Mouse (Mus musculus) left cerebral cortex, adult 11 months (tissue): ENCODE results near the gene Exoc6b.
A peak's percentile ranks its signal among the peaks of the same experiment; 100 is the strongest.
"Not testable (repeated sequence)": the region's sequence is repeated elsewhere in the genome, so short reads cannot be mapped to it uniquely, and the experiment has no call there.

Source experiments
- DNase-seq: peaks from one replicate; pipeline ENCODE4 v3.0.0; 2022; ENCODE audit warnings: low spot score

Gene Exoc6b

GRCm38 (mm10) chr6:85069023-85069985, at the start of gene Exoc6b:
TSS of gene Exoc6b (minus strand) at chr6:85069513.
- DNase-seq, result peak; percentile 81

GRCm38 (mm10) chr6:85117545-85118511, 48.5 kb upstream of the Exoc6b start:
- DNase-seq, result peak; percentile 39

- no peak for DNase-seq
Observed at GRCm38 (mm10) chr6:85105033-85105615, 35.8 kb upstream of the Exoc6b start.

GRCm38 (mm10) chr6:85103321-85103720, 34.0 kb upstream of the Exoc6b start:
- DNase-seq, result no peak

GRCm38 (mm10) chr6:85096441-85096840, 27.1 kb upstream of the Exoc6b start:
- DNase-seq, result no peak

GRCm38 (mm10) chr6:85087425-85087824, 18.1 kb upstream of the Exoc6b start:
- DNase-seq, result no peak

- DNase-seq, result no peak
Observed at GRCm38 (mm10) chr6:85086645-85087044, 17.3 kb upstream of the Exoc6b start.

- DNase-seq, result not testable (repeated sequence)
Observed at GRCm38 (mm10) chr6:85076179-85076720, 6.9 kb upstream of the Exoc6b start.

- no peak for DNase-seq
Observed at GRCm38 (mm10) chr6:85074996-85075395, 5.7 kb upstream of the Exoc6b start.

- DNase-seq, result peak; percentile 13
Observed at GRCm38 (mm10) chr6:85068322-85069022, 841 bp downstream of the Exoc6b start.

- DNase-seq, result no peak
Observed at GRCm38 (mm10) chr6:85057641-85058040, 11.7 kb downstream of the Exoc6b start.

GRCm38 (mm10) chr6:85051109-85051508, 18.2 kb downstream of the Exoc6b start:
- no peak for DNase-seq

- no peak for DNase-seq
Observed at GRCm38 (mm10) chr6:85046531-85046930, 22.8 kb downstream of the Exoc6b start.

- no peak for DNase-seq
Observed at GRCm38 (mm10) chr6:85044621-85045152, 24.6 kb downstream of the Exoc6b start.

- peak; percentile 48 for DNase-seq
Observed at GRCm38 (mm10) chr6:85037677-85038076, 31.6 kb downstream of the Exoc6b start.

- DNase-seq, result no peak
Observed at GRCm38 (mm10) chr6:85029671-85030070, 39.6 kb downstream of the Exoc6b start.

GRCm38 (mm10) chr6:85024403-85024802, 44.9 kb downstream of the Exoc6b start:
- no peak for DNase-seq

- no peak for DNase-seq
Observed at GRCm38 (mm10) chr6:85017011-85017410, 52.3 kb downstream of the Exoc6b start.

- DNase-seq, result no peak
Observed at GRCm38 (mm10) chr6:85013906-85014305, 55.4 kb downstream of the Exoc6b start.

GRCm38 (mm10) chr6:85010397-85010796, 58.9 kb downstream of the Exoc6b start:
- no peak for DNase-seq

- DNase-seq, result no peak
Observed at GRCm38 (mm10) chr6:84995418-84995817, 73.9 kb downstream of the Exoc6b start.
